Mouse (Mus musculus): ENCODE data around the gene Tubb4b. TPM values are rescaled to one million over a fixed set of nuclear protein-coding genes. Genes with fewer than 3 reads are reported as not detected.

The Tubb4b gene
- total and polyA plus RNA-seq, 3 experiments: 183 to 1,037 (median 979) TPM

DNA sequence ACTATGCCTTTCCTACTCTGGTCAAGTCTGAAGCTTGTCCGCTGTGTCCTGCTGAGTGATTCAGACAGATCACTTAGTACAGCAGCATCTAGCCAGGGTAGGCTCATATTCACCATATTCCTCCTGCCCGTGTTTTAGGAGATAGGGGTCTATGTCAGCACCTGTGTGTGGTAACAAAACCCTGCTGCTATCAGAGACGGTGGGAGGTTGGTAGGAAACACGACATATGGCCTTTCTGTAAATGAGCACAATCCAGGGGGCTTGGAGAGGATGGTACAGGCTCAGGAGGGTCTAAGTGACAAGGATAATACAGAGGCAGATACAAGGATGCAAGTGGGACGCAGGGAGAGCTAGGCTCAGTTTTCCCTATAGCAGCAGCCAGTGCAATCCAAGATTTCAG is 5.1 kb upstream of the Tubb4b start:
- TF ChIP-seq CHD2 (IDR thresholded peaks at IDR 0.05; ENCODE audit: low read length): no peak
- TF ChIP-seq NRF1 (IDR thresholded peaks at IDR 0.05; ENCODE audit: insufficient read depth, low read depth, low read length, poor library complexity, severe bottlenecking): no peak
- no peak for TF ChIP-seq POLR2AphosphoS2 (IDR thresholded peaks at IDR 0.05; ENCODE audit: low read length)
- no peak for TF ChIP-seq CHD1 (IDR thresholded peaks at IDR 0.05; ENCODE audit: low read depth, low read length)
- no peak for TF ChIP-seq GABPA (IDR thresholded peaks at IDR 0.05; ENCODE audit: low read depth, low read length)
- no peak for TF ChIP-seq MAFK (IDR thresholded peaks at IDR 0.05; ENCODE audit: borderline replicate concordance, low read depth, low read length)
- TF ChIP-seq MYC (IDR thresholded peaks at IDR 0.05; ENCODE audit: low read depth, low read length): no peak
- no peak for TF ChIP-seq MEF2A (IDR thresholded peaks at IDR 0.05; ENCODE audit: extremely low read depth, insufficient replicate concordance, low read depth, low read length, poor library complexity, severe bottlenecking)
- no peak for TF ChIP-seq MXI1 (IDR thresholded peaks at IDR 0.05; ENCODE audit: low read depth, low read length)
- TF ChIP-seq RCOR1 (IDR thresholded peaks at IDR 0.05; ENCODE audit: low read depth, low read length): no peak
- no peak for TF ChIP-seq ETS1 (IDR thresholded peaks at IDR 0.05; ENCODE audit: low read depth, low read length)
- TF ChIP-seq POLR2A (IDR thresholded peaks at IDR 0.05; ENCODE audit: control insufficient read depth in 1 of 2, insufficient read depth in 1 of 2, low read depth in 1 of 2, low read length in 2 of 2, poor library complexity in 1 of 2): no peak
- no peak for TF ChIP-seq POLR2AphosphoS5 (IDR thresholded peaks at IDR 0.05; ENCODE audit: borderline replicate concordance, low read depth, low read length)
- TF ChIP-seq UBTF (IDR thresholded peaks at IDR 0.05; ENCODE audit: borderline replicate concordance, insufficient read depth, low read depth, low read length): no peak
- TF ChIP-seq USF2 (IDR thresholded peaks at IDR 0.05; ENCODE audit: borderline replicate concordance in 1 of 2, insufficient read depth in 1 of 2, low read depth in 1 of 2, low read length in 2 of 2): no peak
- no peaks in the 10 kb centered on the region for H3K27me3 ChIP-seq (ENCODE audit: control insufficient read depth in 1 of 2, insufficient read depth in 2 of 2, low read length in 2 of 2)

DNA sequence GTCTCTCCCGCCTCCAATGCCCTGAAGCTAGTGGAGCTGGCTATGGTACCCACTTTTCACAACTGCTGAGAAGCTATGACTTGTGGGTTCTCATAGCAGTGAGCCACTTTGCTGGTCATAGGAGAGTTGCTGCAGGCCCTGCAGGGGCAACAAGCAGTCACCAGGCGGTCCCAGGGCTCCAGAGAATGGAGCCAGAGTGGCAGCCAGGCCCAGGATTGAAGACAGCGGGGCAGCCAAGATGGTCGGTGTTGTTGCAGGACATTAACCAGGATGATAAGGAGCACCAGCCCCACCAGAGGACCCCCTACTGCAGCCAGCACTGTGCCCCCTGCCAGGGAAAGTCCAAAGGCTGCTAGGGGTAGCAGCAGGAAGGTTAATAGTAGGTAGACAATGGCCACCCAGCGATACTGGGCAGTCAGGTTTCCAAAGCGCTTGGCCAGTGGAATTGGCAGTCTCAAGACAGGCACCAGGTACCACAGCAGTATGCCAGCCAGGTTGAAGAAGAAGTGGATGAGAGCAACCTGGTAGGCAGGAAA is 4.6 kb upstream of the Tubb4b start:
- H3K4me1 ChIP-seq (ENCODE audit: control insufficient read depth in 1 of 2, insufficient read depth in 2 of 2, low read length in 2 of 2): peaks cover 12 to 31% of the 10 kb centered on the region in 2 experiments; a peak in 3 of 4 replicates
- H3K36me3 ChIP-seq (ENCODE audit: control insufficient read depth in 1 of 2, insufficient read depth in 2 of 2, low read length in 2 of 2): peaks cover 0 to 14% of the 10 kb centered on the region in 2 experiments; a peak in 2 of 4 replicates
- H3K9ac ChIP-seq (ENCODE audit: control insufficient read depth, low read depth, low read length, poor library complexity, severe bottlenecking): peak overlapping the region; percentile 49
- H3K4me3 ChIP-seq (ENCODE audit: control insufficient read depth in 1 of 2, insufficient read depth in 1 of 2, low read depth in 2 of 2, low read length in 2 of 2): peak overlapping the region; percentile 3 to 50; a peak in 3 of 4 replicates
- TF ChIP-seq MAFK (IDR thresholded peaks at IDR 0.05; ENCODE audit: borderline replicate concordance, low read depth, low read length) (no peak), NRF1 (IDR thresholded peaks at IDR 0.05; ENCODE audit: insufficient read depth, low read depth, low read length, poor library complexity, severe bottlenecking) (no peak), E2F4 (IDR thresholded peaks at IDR 0.05; ENCODE audit: borderline replicate concordance, low read depth, low read length) (no peak)
- DNase-seq (ENCODE audit: low read depth, low spot score): no peak
- peak overlapping the region; percentile 12 for H3K27ac ChIP-seq (ENCODE audit: control insufficient read depth, low read depth, low read length)
- no peaks in the 10 kb centered on the region for H3K9me3 ChIP-seq (replicated peaks; ENCODE audit: insufficient read depth, low read length)
- H3K79me2 ChIP-seq (ENCODE audit: control insufficient read depth, insufficient read depth, low read length, poor library complexity): peaks cover 7% of the 10 kb centered on the region
- no peaks in the 10 kb centered on the region for H3K27me3 ChIP-seq (ENCODE audit: control insufficient read depth in 1 of 2, insufficient read depth in 2 of 2, low read length in 2 of 2)

More for the DNA sequence above, 5.1 kb upstream of the Tubb4b start:
- DNase-seq (ENCODE audit: low read depth, low spot score): no peak
- H3K9ac ChIP-seq (ENCODE audit: control insufficient read depth, low read depth, low read length, poor library complexity, severe bottlenecking): no peak overlapping the region
- peaks cover 0 to 14% of the 10 kb centered on the region in 2 experiments; a peak in 2 of 4 replicates for H3K36me3 ChIP-seq (ENCODE audit: control insufficient read depth in 1 of 2, insufficient read depth in 2 of 2, low read length in 2 of 2)
- no peak overlapping the region for H3K27ac ChIP-seq (ENCODE audit: control insufficient read depth, low read depth, low read length)
- no peaks in the 10 kb centered on the region for H3K9me3 ChIP-seq (replicated peaks; ENCODE audit: insufficient read depth, low read length)
- H3K79me2 ChIP-seq (ENCODE audit: control insufficient read depth, insufficient read depth, low read length, poor library complexity): peaks cover 4% of the 10 kb centered on the region; the same call in 1 of the 2 replicates
- no peak overlapping the region for H3K4me3 ChIP-seq (ENCODE audit: control insufficient read depth in 1 of 2, insufficient read depth in 1 of 2, low read depth in 2 of 2, low read length in 2 of 2)
- H3K4me1 ChIP-seq (ENCODE audit: control insufficient read depth in 1 of 2, insufficient read depth in 2 of 2, low read length in 2 of 2): peaks cover 12 to 35% of the 10 kb centered on the region in 2 experiments
